Mouse (Mus musculus): ENCODE data around the gene Lrrc42. TPM values are rescaled to one million over a fixed set of nuclear protein-coding genes. Genes with fewer than 3 reads are reported as not detected.

Gene Lrrc42
- total RNA-seq, 2 experiments from 2014 or later = 28.0 to 35.0 TPM

- intact Hi-C loops (cut with DNase I) = no loop called here
- no peak for DNase-seq (ENCODE audit: low spot score in 2 of 2)
Observed at GRCm38 (mm10) chr4:107210483-107211097, 42.7 kb downstream of the Lrrc42 start.

- DNase-seq (ENCODE audit: low spot score in 2 of 2) = no peak
- intact Hi-C loops (cut with DNase I) = no loop called here
Observed at GRCm38 (mm10) chr4:107208880-107209279, 44.5 kb downstream of the Lrrc42 start, which contains the start of gene Ldlrad1. Gene Ldlrad1, plus strand, starts transcription at chr4:107209180.

DNA sequence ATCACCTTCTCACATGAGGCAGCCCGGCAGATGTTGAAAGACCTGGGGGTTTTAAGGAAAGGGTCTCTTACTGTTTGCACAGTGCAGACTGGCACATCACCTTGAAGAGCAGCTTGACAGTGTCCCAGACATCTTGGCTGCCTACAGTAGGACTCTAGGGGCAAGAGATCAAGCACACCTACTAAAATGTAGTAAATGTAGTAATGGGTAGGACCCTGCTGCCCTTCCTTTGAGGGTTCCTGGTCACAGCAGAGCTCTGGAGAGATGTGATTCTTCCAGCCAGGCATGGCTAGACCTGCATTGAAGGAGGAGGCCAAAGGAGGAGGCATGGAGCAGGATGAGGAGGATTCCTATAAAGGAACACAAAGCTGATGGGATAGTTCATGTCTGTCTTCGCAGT is 46.3 kb downstream of the Lrrc42 start:
- no peak for DNase-seq (ENCODE audit: low spot score in 2 of 2)
- intact Hi-C loops (cut with DNase I) = no loop called here

DNA sequence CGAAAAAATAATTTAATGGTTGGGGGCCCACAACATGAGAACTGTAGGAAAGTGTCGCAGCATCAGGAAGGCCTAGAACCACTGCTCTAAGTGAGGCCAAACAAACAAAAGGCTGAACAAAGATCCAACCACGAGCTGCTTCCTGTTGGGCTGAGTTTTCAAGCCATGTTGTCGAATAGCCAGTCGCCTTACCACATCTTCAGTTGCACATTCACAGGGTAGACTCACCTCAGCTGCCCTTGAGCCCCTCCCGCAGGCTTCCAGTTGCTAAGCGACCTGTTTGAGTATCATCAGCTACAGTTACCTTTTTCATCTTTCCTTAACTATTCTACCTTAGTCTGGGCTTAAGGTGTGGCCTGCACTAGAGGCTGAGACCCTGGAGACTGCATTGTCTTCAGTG is 50.3 kb downstream of the Lrrc42 start:
- intact Hi-C loops (cut with DNase I) = no loop called here
- DNase-seq (ENCODE audit: low spot score in 2 of 2) = no peak

GRCm38 (mm10) chr4:107201779-107202178 is 51.6 kb downstream of the Lrrc42 start:
- intact Hi-C loops (cut with DNase I) = no loop called here
- DNase-seq (ENCODE audit: low spot score in 2 of 2) = no peak

DNA sequence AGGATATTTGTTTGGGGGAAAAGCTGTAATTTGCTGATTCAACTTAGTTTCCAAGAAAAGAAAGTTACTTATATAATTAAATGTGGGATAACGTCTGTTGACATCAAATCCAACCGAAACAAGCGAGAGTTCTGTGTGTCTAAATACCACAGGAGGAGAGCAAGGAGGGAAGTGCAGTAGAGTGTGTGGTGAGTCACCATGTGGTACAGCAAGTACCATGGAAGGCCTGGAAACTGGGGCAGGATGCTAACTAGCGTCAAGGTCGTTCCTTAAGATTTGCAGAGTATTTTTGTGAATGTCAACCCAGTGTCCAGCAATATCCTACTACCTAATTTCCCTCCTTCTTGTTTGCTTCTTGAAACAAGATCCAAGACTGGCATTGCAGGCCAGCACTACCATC is 55.3 kb downstream of the Lrrc42 start:
- intact Hi-C loops (cut with DNase I) = loop anchor here (5.0 kb wide), 1 partner anchor 34 kb away; no protein-coding TSS in a partner anchor
- DNase-seq (ENCODE audit: low spot score in 2 of 2) = no peak

- DNase-seq (ENCODE audit: low spot score in 2 of 2) = no peak
- intact Hi-C loops (cut with DNase I) = loop anchor here (5.0 kb wide), 1 partner anchor 36 kb away; no protein-coding TSS in a partner anchor
Observed at GRCm38 (mm10) chr4:107196454-107196853, 56.9 kb downstream of the Lrrc42 start.

DNA sequence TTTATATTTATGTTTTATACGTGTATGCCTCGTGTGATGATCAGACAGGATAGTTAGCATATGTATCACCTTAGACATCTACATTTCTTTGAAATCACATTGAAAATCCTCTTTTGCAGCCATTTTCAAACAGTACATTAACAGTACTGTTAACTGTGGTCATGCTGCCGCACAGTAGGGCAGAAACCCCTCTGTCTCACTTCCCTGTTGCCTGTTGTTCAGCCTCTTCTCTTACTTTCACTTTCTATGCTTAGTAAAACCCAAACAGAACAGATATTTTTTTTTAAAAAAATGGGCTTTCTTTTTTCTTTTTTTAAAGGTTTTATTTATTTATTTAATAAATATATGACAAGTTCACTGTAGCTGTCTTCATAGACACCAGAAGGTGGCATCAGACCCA is 59.5 kb downstream of the Lrrc42 start:
- intact Hi-C loops (cut with DNase I) = no loop called here
- DNase-seq (ENCODE audit: low spot score in 2 of 2) = no peak

- no peak for DNase-seq (ENCODE audit: low spot score in 2 of 2)
- intact Hi-C loops (cut with DNase I) = loop anchor here (10.0 kb wide), 1 partner anchor 159 kb away; no protein-coding TSS in a partner anchor
Observed at GRCm38 (mm10) chr4:107185703-107186102, 67.6 kb downstream of the Lrrc42 start.

Other genes with a start within 250 kb of the Lrrc42 start
- 10 to 100 TPM; 56.1 to 58.9 TPM for gene Mrpl37, start 186.7 kb downstream of the Lrrc42 start, total RNA-seq (2021)
- gene Cyb5rl, start 186.5 kb downstream of the Lrrc42 start, total RNA-seq (2021) = 1 to 10 TPM; 4.7 to 7.4 TPM
- not detected for gene Cdcp2, start 156.6 kb downstream of the Lrrc42 start, total RNA-seq (2021)
- gene Tmem59, start 75.1 kb downstream of the Lrrc42 start, total RNA-seq (2021) = 100 to 1,000 TPM; 192 to 236 TPM
- 10 to 100 TPM; 15.0 to 20.8 TPM for gene Tceanc2, start 74.4 kb downstream of the Lrrc42 start, total RNA-seq (2021)
- not detected for gene Ldlrad1, start 44.4 kb downstream of the Lrrc42 start, total RNA-seq (2021)
- gene Hspb11, start 61 bp upstream of the Lrrc42 start, total RNA-seq (2021) = 10 to 100 TPM; 15.6 to 16.5 TPM
- gene Dio1, start 53.6 kb upstream of the Lrrc42 start, total RNA-seq (2021) = not detected
- gene Yipf1, start 60.8 kb upstream of the Lrrc42 start, total RNA-seq (2021) = 10 to 100 TPM; 41.7 to 45.8 TPM
- 10 to 100 TPM; 10.9 to 11.8 TPM for gene Ndc1, start 114.3 kb upstream of the Lrrc42 start, total RNA-seq (2021)
- 1 to 10 TPM; 1.1 to 1.7 TPM for gene Glis1, start 181.1 kb upstream of the Lrrc42 start, total RNA-seq (2021)